Mouse (Mus musculus) hematopoietic stem cell, adult 5-6 weeks (primary cell): Measurements from ENCODE around the gene Akap10. TPM values are rescaled to one million over a fixed set of nuclear protein-coding genes. Genes with fewer than 3 reads are reported as not detected.
A peak's percentile ranks its signal among the peaks of the same experiment; 100 is the strongest.
"Not testable (repeated sequence)": the region's sequence is repeated elsewhere in the genome, so short reads cannot be mapped to it uniquely, and the experiment has no call there.

Experiments used
- ATAC-seq, 2 experiments: fragments of 125-278 bp in 1 of 2; replicated peaks in 1 of 2; 2 replicates each; pipeline ENCODE4 v1.8.0; 2016 to 2017; ENCODE audit warnings: inconsistent platforms in 2 of 2, mild to moderate bottlenecking in 2 of 2, moderate number of reproducible peaks in 2 of 2, low read depth in 1 of 2, moderate TSS enrichment in 1 of 2; ENCODE audit not compliant: low FRiP score in 2 of 2, poor library complexity in 2 of 2, severe bottlenecking in 2 of 2, insufficient read depth in 1 of 2, low TSS enrichment in 1 of 2
- total RNA-seq: library from RNA; stranded (forward); fragments of 172-1452, 232-1000 nt; gene quantifications from 2 replicates; pipeline ENCODE4 v1.2.3, GENCODE M21; 2017

Gene Akap10
- total RNA-seq: 46.7 and 47.2 TPM in 2 replicates

GRCm38 (mm10) chr11:61930098-61930517 is at the start of gene Akap10:
TSS of gene Akap10 (minus strand) at chr11:61930252.
- ATAC-seq: peak; percentile 68 to 90

- ATAC-seq: no peak
Measured at GRCm38 (mm10) chr11:61975783-61976182, 45.7 kb upstream of the Akap10 start.

- no peak for ATAC-seq
Measured at GRCm38 (mm10) chr11:61974106-61974707, 44.2 kb upstream of the Akap10 start.

- no peak for ATAC-seq
Measured at GRCm38 (mm10) chr11:61971441-61972221, 41.6 kb upstream of the Akap10 start.

- no peak for ATAC-seq
Measured at GRCm38 (mm10) chr11:61970901-61971300, 40.8 kb upstream of the Akap10 start.

GRCm38 (mm10) chr11:61968875-61969274 is 38.8 kb upstream of the Akap10 start:
- ATAC-seq: no peak

- ATAC-seq: no peak
Measured at GRCm38 (mm10) chr11:61967034-61967433, 37.0 kb upstream of the Akap10 start.

GRCm38 (mm10) chr11:61964611-61965010 is 34.6 kb upstream of the Akap10 start:
- no peak for ATAC-seq

- ATAC-seq: no peak
Measured at GRCm38 (mm10) chr11:61963193-61963592, 33.1 kb upstream of the Akap10 start.

GRCm38 (mm10) chr11:61962684-61963083 is 32.6 kb upstream of the Akap10 start:
- ATAC-seq: no peak

GRCm38 (mm10) chr11:61960096-61960495 is 30.0 kb upstream of the Akap10 start:
- ATAC-seq: no peak

GRCm38 (mm10) chr11:61958706-61959105 is 28.7 kb upstream of the Akap10 start:
- not testable (repeated sequence) for ATAC-seq

- ATAC-seq: peak; percentile 12 to 30; a peak in 2 of 4 replicates
Measured at GRCm38 (mm10) chr11:61957296-61957813, 27.3 kb upstream of the Akap10 start.

- peak; percentile 78 to 86 for ATAC-seq
Measured at GRCm38 (mm10) chr11:61956572-61957295, 26.7 kb upstream of the Akap10 start, which contains the start of gene Specc1. TSS of gene Specc1 (plus strand) at chr11:61956763.

GRCm38 (mm10) chr11:61955951-61956350 is 25.9 kb upstream of the Akap10 start:
- no peak for ATAC-seq

GRCm38 (mm10) chr11:61955136-61955535 is 25.1 kb upstream of the Akap10 start:
- no peak for ATAC-seq

GRCm38 (mm10) chr11:61950632-61951031 is 20.6 kb upstream of the Akap10 start:
- ATAC-seq: peak; percentile 27 to 86; a peak in 2 of 4 replicates

- no peak for ATAC-seq
Measured at GRCm38 (mm10) chr11:61949315-61949714, 19.3 kb upstream of the Akap10 start.
